Mouse (Mus musculus): ENCODE results near the gene Myo18a. TPM values are rescaled to one million over a fixed set of nuclear protein-coding genes. Genes with fewer than 3 reads are reported as not detected.

The Myo18a gene
- polyA plus RNA-seq, 2 experiments from 2014 or later = 21.4 to 28.9 TPM

- no peak for ATAC-seq
These were observed 9.1 kb downstream of the Myo18a start for GRCm38 (mm10) chr11:77771879-77772713.

- ATAC-seq = no peak
These were observed 12.8 kb downstream of the Myo18a start for GRCm38 (mm10) chr11:77775701-77776400.

- no peak for ATAC-seq
These were observed 14.4 kb downstream of the Myo18a start for GRCm38 (mm10) chr11:77777436-77777835.

GRCm38 (mm10) chr11:77777937-77778336 is 14.9 kb downstream of the Myo18a start:
- no peak for ATAC-seq

- no peak for ATAC-seq
These were observed 16.2 kb downstream of the Myo18a start for GRCm38 (mm10) chr11:77779240-77779639.

GRCm38 (mm10) chr11:77781088-77781487 is 18.0 kb downstream of the Myo18a start:
- ATAC-seq = no peak

GRCm38 (mm10) chr11:77782104-77782815 is 19.2 kb downstream of the Myo18a start:
- ATAC-seq = no peak

- no peak for ATAC-seq
These were observed 20.2 kb downstream of the Myo18a start for GRCm38 (mm10) chr11:77783211-77783746.

GRCm38 (mm10) chr11:77783747-77784646 is 21.0 kb downstream of the Myo18a start:
- ATAC-seq = peak; percentile 37

- no peak for ATAC-seq
These were observed 21.8 kb downstream of the Myo18a start for GRCm38 (mm10) chr11:77784894-77785293.

GRCm38 (mm10) chr11:77785396-77785767 is 22.3 kb downstream of the Myo18a start:
- ATAC-seq = no peak

- ATAC-seq = no peak
These were observed 22.9 kb downstream of the Myo18a start for GRCm38 (mm10) chr11:77785768-77786561.

- no peak for ATAC-seq
These were observed 24.7 kb downstream of the Myo18a start, which contains the start of gene Gm10277 for GRCm38 (mm10) chr11:77787707-77788106. Gene Gm10277 (minus strand): TSS chr11:77787747.

- ATAC-seq = no peak
These were observed 26.5 kb downstream of the Myo18a start for GRCm38 (mm10) chr11:77789512-77789911.

GRCm38 (mm10) chr11:77790286-77790685 is 27.2 kb downstream of the Myo18a start:
- ATAC-seq = no peak

GRCm38 (mm10) chr11:77791241-77791727 is 28.2 kb downstream of the Myo18a start:
- ATAC-seq = no peak

GRCm38 (mm10) chr11:77791752-77792565 is 28.9 kb downstream of the Myo18a start:
- peak; percentile 81 for ATAC-seq

- ATAC-seq = no peak
These were observed 29.5 kb downstream of the Myo18a start for GRCm38 (mm10) chr11:77792566-77792909.

- ATAC-seq = peak; percentile 83
These were observed 30.3 kb downstream of the Myo18a start for GRCm38 (mm10) chr11:77793238-77793930.
